Mouse (Mus musculus) brain, embryonic 14.5 days (tissue): ENCODE measurements at regions not wholly inside any gene's neighbourhood (a gene's known extent, or its start where the extent isn't known, plus 50 kb on each side); places are given as distances from the start of the nearest gene placed in this dataset.

Experiments used
- CTCF ChIP-seq: fragments of 200-500 bp; IDR thresholded peaks from 2 replicates; pipeline ENCODE4 v1.5.1; 2012; ENCODE audit warnings: inconsistent platforms, mild to moderate bottlenecking, moderate library complexity, borderline replicate concordance; ENCODE audit not compliant: insufficient read depth, insufficient read length; ENCODE audit errors: extremely low read depth
- POLR2A ChIP-seq: fragments of 200-500 bp; IDR thresholded peaks from 2 replicates; pipeline ENCODE4 v1.6.1; 2012; ENCODE audit warnings: mild to moderate bottlenecking, inconsistent platforms, borderline replicate concordance; ENCODE audit not compliant: poor library complexity, insufficient read depth, insufficient read length, severe bottlenecking; ENCODE audit errors: extremely low read depth

DNA sequence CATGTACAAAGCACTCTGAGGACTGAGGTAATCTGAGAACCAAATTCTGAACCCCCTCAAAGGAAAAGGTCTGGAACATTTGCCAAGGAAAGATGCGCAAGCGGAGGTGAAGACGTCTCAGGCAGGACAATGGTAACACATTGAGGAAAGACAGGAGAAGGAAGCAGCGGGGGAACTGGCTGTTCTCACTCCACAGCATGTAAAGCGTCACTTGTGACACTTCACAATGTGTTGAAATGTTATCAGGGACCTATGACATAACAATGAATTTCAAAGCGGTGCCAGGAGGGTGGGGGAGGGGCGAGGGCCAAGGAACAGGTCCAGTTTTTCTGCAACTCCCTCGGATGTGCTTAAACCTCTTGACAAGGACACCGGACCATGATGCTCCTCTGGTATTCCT is 515.3 kb upstream of the Adgrl2 start:
- TF ChIP-seq POLR2A: no peak
- no peak for TF ChIP-seq CTCF
